Mouse (Mus musculus): ENCODE results near the gene Itgae. TPM values are rescaled to one million over a fixed set of nuclear protein-coding genes. Genes with fewer than 3 reads are reported as not detected.

Itgae gene
- polyA plus RNA-seq, 1 experiment from 2014 or later, result 0.19 TPM

- Histone ChIP-seq H3K9ac (peak overlapping the region; percentile 25; the same call in 1 of the 2 replicates), H3K27me3 (replicated peaks) (peaks cover 58% of the 10 kb centered on the region), H3K36me3 (no peaks in the 10 kb centered on the region), H3K27ac (no peak overlapping the region), H3K4me1 (peaks cover 15% of the 10 kb centered on the region; the same call in 1 of the 2 replicates), H3K9me3 (replicated peaks) (no peaks in the 10 kb centered on the region), H3K4me3 (peak overlapping the region; percentile 42), H3K4me2 (peak overlapping the region; percentile 62)
- WGBS (ENCODE audit: insufficient replicate concordance), result 31% methylated on average over 6 of the region's 6 CpGs
- no peak for ATAC-seq
Measured at GRCm38 (mm10) chr11:73160811-73161200, 70.4 kb downstream of the Itgae start.

DNA sequence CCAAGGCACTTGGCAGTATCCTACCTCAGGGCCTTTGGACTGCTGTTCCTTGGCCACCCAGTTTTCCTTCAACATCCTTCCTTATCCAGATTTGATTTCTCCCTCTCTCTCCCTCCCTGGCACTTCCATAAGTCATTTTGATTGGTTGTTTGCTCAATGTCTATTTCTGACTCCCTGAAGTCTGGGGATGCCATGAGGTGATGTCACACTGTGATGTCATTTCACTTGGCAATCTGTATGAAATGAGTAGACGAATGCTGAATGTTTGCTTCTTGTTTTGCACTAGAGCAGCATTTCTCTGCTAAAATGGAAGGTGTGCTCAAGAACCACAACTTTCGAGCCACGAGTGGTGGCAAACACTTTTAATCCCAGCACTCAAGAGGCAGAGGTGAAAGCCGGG, 71.2 kb downstream of the Itgae start:
- no peaks in the 10 kb centered on the region for H3K36me3 ChIP-seq
- 67% methylated on average over 4 of the region's 4 CpGs for WGBS (ENCODE audit: insufficient replicate concordance)

DNA sequence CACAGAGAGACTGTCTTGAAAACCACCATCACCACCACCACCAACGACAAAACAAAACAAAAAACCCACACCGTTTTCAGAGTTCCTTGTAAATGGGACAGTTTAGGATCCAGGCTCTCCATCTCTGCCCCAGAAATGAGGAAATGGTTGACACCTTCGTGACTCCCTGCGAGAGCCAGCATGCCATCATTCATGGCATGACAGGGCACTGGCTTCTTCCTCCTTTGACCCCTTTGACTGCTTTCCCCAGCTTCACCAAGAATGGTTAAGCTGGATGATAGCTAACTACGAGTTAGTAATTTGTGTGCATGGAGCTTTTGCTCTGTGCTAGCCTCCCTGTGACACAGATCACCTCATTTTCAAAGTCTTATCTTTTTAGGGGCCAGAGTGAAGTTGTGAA, 71.9 kb downstream of the Itgae start:
- H3K9ac ChIP-seq, result no peak overlapping the region
- H3K4me3 ChIP-seq, result no peak overlapping the region
- peaks cover 22% of the 10 kb centered on the region; the same call in 1 of the 2 replicates for H3K4me1 ChIP-seq
- H3K36me3 ChIP-seq, result no peaks in the 10 kb centered on the region
- H3K27ac ChIP-seq, result no peak overlapping the region
- H3K4me2 ChIP-seq, result no peak overlapping the region
- ATAC-seq, result no peak
- no peaks in the 10 kb centered on the region for H3K9me3 ChIP-seq (replicated peaks)
- WGBS (ENCODE audit: insufficient replicate concordance), result 19% methylated on average over 5 of the region's 5 CpGs
- peaks cover 44% of the 10 kb centered on the region for H3K27me3 ChIP-seq (replicated peaks)

More for the DNA sequence above, 71.2 kb downstream of the Itgae start:
- ATAC-seq, result no peak
- no peaks in the 10 kb centered on the region for H3K9me3 ChIP-seq (replicated peaks)
- H3K27ac ChIP-seq, result no peak overlapping the region
- no peak overlapping the region for H3K9ac ChIP-seq
- H3K4me1 ChIP-seq, result peaks cover 22% of the 10 kb centered on the region; the same call in 1 of the 2 replicates
- no peak overlapping the region for H3K4me2 ChIP-seq
- peaks cover 51% of the 10 kb centered on the region for H3K27me3 ChIP-seq (replicated peaks)
- no peak overlapping the region for H3K4me3 ChIP-seq

GRCm38 (mm10) chr11:73168071-73168470, 77.7 kb downstream of the Itgae start:
- no peak overlapping the region for H3K27ac ChIP-seq
- ATAC-seq, result no peak
- H3K4me2 ChIP-seq, result no peak overlapping the region
- H3K4me3 ChIP-seq, result no peak overlapping the region
- H3K27me3 ChIP-seq (replicated peaks), result no peaks in the 10 kb centered on the region
- no peak overlapping the region for H3K9ac ChIP-seq
- 83% methylated on average over 8 of the region's 8 CpGs for WGBS (ENCODE audit: insufficient replicate concordance)
- peaks cover 37% of the 10 kb centered on the region for H3K4me1 ChIP-seq
- H3K36me3 ChIP-seq, result peaks cover 34% of the 10 kb centered on the region
- no peaks in the 10 kb centered on the region for H3K9me3 ChIP-seq (replicated peaks)

- 75% methylated on average over 6 of the region's 6 CpGs for WGBS (ENCODE audit: insufficient replicate concordance)
Measured at GRCm38 (mm10) chr11:73168576-73168975, 78.2 kb downstream of the Itgae start.

GRCm38 (mm10) chr11:73169231-73169630, 78.8 kb downstream of the Itgae start:
- peak; percentile 40 for ATAC-seq
- H3K36me3 ChIP-seq, result peaks cover 46% of the 10 kb centered on the region

More at GRCm38 (mm10) chr11:73168576-73168975, 78.2 kb downstream of the Itgae start:
- H3K27me3 ChIP-seq (replicated peaks), result no peaks in the 10 kb centered on the region
- no peak overlapping the region for H3K4me2 ChIP-seq
- H3K4me1 ChIP-seq, result peaks cover 37% of the 10 kb centered on the region
- no peak overlapping the region for H3K9ac ChIP-seq
- peaks cover 39% of the 10 kb centered on the region for H3K36me3 ChIP-seq
- H3K27ac ChIP-seq, result no peak overlapping the region
- H3K9me3 ChIP-seq (replicated peaks), result no peaks in the 10 kb centered on the region
- no peak for ATAC-seq
- no peak overlapping the region for H3K4me3 ChIP-seq

DNA sequence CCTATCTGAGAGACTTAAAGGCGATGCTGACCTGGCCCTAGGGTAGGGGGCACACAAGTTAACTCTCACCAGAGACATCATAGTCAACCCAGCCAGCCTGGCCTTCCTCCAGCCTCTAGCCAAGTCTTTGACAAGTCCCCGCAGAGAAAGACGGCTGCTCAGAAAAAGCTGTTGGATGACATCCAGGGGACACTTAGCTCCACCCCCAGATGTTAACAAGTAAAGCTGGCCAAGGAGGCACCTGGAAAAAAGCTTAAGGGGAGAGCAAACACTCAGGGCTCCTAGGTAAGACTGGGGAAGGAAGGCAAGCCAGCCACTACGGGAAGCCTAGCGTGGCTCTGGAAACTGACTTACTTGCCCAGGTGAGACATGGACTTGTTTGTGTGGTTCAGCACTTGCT, 81.8 kb downstream of the Itgae start:
- peaks cover 38% of the 10 kb centered on the region for H3K4me1 ChIP-seq
- no peaks in the 10 kb centered on the region for H3K9me3 ChIP-seq (replicated peaks)
- no peak overlapping the region for H3K9ac ChIP-seq
- no peak for ATAC-seq
- H3K36me3 ChIP-seq, result peaks cover 54% of the 10 kb centered on the region
- 61% methylated on average over 5 of the region's 5 CpGs for WGBS (ENCODE audit: insufficient replicate concordance)
- no peak overlapping the region for H3K27ac ChIP-seq
- H3K4me3 ChIP-seq, result no peak overlapping the region
- no peaks in the 10 kb centered on the region for H3K27me3 ChIP-seq (replicated peaks)
- no peak overlapping the region for H3K4me2 ChIP-seq

More at GRCm38 (mm10) chr11:73169231-73169630, 78.8 kb downstream of the Itgae start:
- Histone ChIP-seq H3K4me1 (peaks cover 38% of the 10 kb centered on the region), H3K9me3 (replicated peaks) (no peaks in the 10 kb centered on the region), H3K27me3 (replicated peaks) (no peaks in the 10 kb centered on the region), H3K27ac (no peak overlapping the region), H3K9ac (no peak overlapping the region), H3K4me3 (no peak overlapping the region), H3K4me2 (no peak overlapping the region)
- WGBS (ENCODE audit: insufficient replicate concordance), result 32% methylated on average over 4 of the region's 4 CpGs

GRCm38 (mm10) chr11:73175612-73176011, 85.2 kb downstream of the Itgae start:
- no peaks in the 10 kb centered on the region for H3K9me3 ChIP-seq (replicated peaks)
- peaks cover 51% of the 10 kb centered on the region for H3K4me1 ChIP-seq
- peak overlapping the region; percentile 83; the same call in 1 of the 2 replicates for H3K27ac ChIP-seq
- H3K4me3 ChIP-seq, result peak overlapping the region; percentile 94
- H3K27me3 ChIP-seq (replicated peaks), result no peaks in the 10 kb centered on the region
- 34% methylated on average over 8 of the region's 8 CpGs for WGBS (ENCODE audit: insufficient replicate concordance)
- H3K36me3 ChIP-seq, result peaks cover 48% of the 10 kb centered on the region
- peak overlapping the region; percentile 94 for H3K4me2 ChIP-seq
- ATAC-seq, result no peak
- peak overlapping the region; percentile 94 for H3K9ac ChIP-seq

- peak overlapping the region; percentile 94 for H3K4me2 ChIP-seq
- peak overlapping the region; percentile 94 for H3K9ac ChIP-seq
- peaks cover 50% of the 10 kb centered on the region for H3K4me1 ChIP-seq
- WGBS (ENCODE audit: insufficient replicate concordance), result under 1% methylated on average over 15 of the region's 15 CpGs
- H3K27me3 ChIP-seq (replicated peaks), result no peaks in the 10 kb centered on the region
- no peak for ATAC-seq
- no peaks in the 10 kb centered on the region for H3K9me3 ChIP-seq (replicated peaks)
- peaks cover 44% of the 10 kb centered on the region for H3K36me3 ChIP-seq
- peak overlapping the region; percentile 94 for H3K4me3 ChIP-seq
- H3K27ac ChIP-seq, result peak overlapping the region; percentile 83
Measured at GRCm38 (mm10) chr11:73176186-73176585, 85.8 kb downstream of the Itgae start.

DNA sequence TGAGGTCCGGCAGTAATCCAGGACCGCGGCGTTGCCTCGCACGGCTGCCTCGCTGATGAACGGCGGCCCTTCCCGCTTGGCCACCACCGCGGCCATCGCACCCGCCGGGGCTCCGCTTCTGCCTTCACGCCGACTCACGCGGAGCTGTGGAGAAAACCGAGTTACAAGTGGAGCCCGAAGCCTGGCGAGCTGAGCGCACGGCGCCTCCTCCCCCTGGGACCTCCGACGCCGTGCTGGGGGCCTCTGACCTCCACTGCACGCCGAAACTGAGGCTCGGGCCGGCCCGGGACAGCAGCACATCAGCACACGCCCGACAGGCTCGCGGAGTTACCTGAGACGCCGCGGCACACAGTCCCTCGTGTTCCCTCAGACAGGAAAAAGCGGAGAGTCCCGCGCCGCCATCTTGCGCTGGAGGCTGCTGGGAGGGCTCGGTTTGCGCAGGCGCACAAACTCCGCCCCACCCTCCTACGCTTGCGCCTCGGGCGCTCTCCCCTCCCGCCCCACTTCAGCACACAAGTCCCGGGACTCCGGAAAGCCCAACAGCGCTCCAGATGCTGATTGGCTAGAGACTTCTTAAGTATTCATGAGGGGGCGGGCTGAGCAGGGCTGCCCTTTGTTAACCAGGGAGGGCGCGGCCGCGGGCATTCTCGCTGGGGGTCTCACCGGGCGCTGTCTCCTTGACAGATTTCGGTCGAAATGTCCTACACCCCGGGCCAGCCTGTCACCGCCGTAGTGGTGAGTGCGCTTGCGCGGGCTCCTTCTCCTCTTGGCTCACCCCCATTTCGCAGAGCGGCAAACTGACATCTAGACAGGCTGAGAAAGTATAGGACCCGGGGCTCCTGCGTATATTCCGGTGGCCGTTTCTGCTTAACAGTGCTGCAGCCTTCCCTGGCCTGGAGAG, 86.5 kb downstream of the Itgae start, which contains the start of the genes Emc6 and Tax1bp3:
Gene Emc6 (minus strand): TSS at position 430 of the 901 bp plus-strand sequence.
Gene Tax1bp3 (plus strand): TSS at position 476 of the 901 bp plus-strand sequence.
- under 1% methylated on average over 81 of the region's 81 CpGs for WGBS (ENCODE audit: insufficient replicate concordance)
- peak within 1 kb of the TSS; percentile 94 for H3K4me3 ChIP-seq
- peak; percentile 98 for ATAC-seq
- H3K27ac ChIP-seq, result peak within 1 kb of the TSS; percentile 83
- peaks cover 38% of the 10 kb centered on the region for H3K36me3 ChIP-seq
- peak within 1 kb of the TSS; percentile 94 for H3K9ac ChIP-seq
- H3K4me1 ChIP-seq, result peaks cover 43% of the 10 kb centered on the region
- H3K27me3 ChIP-seq (replicated peaks), result no peaks in the 10 kb centered on the region
- no peaks in the 10 kb centered on the region for H3K9me3 ChIP-seq (replicated peaks)
- peak within 1 kb of the TSS; percentile 94 for H3K4me2 ChIP-seq

DNA sequence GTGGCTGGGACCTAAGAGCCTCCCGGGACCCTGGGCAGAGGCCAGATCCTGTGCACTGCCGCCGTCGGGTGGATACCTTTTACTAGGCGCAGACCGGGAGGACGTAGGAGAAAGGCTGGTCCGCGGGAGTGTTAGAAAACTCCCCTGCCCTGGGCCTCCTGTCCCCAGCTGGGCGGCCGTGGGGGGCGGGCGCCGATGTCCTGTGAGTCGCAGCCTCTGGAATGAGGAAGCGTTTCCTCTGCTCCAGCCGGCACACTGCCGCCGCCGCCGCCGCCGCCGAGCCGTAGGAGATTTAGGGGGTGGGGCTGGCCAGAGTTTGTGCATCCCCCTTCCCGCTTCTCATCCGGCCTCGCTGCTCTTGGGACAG, 87.1 kb downstream of the Itgae start:
- Histone ChIP-seq H3K27me3 (replicated peaks) (no peaks in the 10 kb centered on the region), H3K9me3 (replicated peaks) (no peaks in the 10 kb centered on the region), H3K9ac (peak overlapping the region; percentile 77), H3K27ac (peak overlapping the region; percentile 82), H3K4me3 (peak overlapping the region; percentile 94), H3K4me1 (peaks cover 37% of the 10 kb centered on the region), H3K36me3 (peaks cover 36% of the 10 kb centered on the region), H3K4me2 (peak overlapping the region; percentile 94)
- ATAC-seq, result peak; percentile 45; the same call in 1 of the 2 replicates
- 0% methylated on average over 24 of the region's 28 CpGs for WGBS (ENCODE audit: insufficient replicate concordance)

GRCm38 (mm10) chr11:73177895-73178294, 87.5 kb downstream of the Itgae start:
- Histone ChIP-seq H3K9ac (peak overlapping the region; percentile 77), H3K4me1 (peaks cover 33% of the 10 kb centered on the region), H3K4me3 (peak overlapping the region; percentile 94), H3K9me3 (replicated peaks) (no peaks in the 10 kb centered on the region), H3K4me2 (peak overlapping the region; percentile 94), H3K27ac (peak overlapping the region; percentile 82; the same call in 1 of the 2 replicates), H3K36me3 (peaks cover 35% of the 10 kb centered on the region), H3K27me3 (replicated peaks) (no peaks in the 10 kb centered on the region)
- no peak for ATAC-seq
- 28% methylated on average over 2 of the region's 2 CpGs for WGBS (ENCODE audit: insufficient replicate concordance)
